Mouse (Mus musculus) spleen, adult 10 weeks (tissue): ENCODE measurements around the gene Tmem215. TPM values are rescaled to one million over a fixed set of nuclear protein-coding genes. Genes with fewer than 3 reads are reported as not detected.

Experiments used
- polyA plus RNA-seq: library from polyadenylated mRNA; stranded (reverse); fragments of 350-450 nt; fragmentation: Illumina TruSeq; extraction: RNeasy Lipid Tissue Mini Kit (QIAGEN cat#74804); gene quantifications from one replicate; pipeline ENCODE4 v1.2.3, GENCODE M21; 2015; ENCODE audit warnings: low replicate concordance; ENCODE audit not compliant: insufficient read depth

Tmem215 gene
- polyA plus RNA-seq, result 7.7 TPM

GRCm38 (mm10) chr4:40471880-40472279 is at the start of gene Tmem215:
TSS of gene Tmem215 (plus strand) at chr4:40472180.

Other genes with a start within 250 kb of the Tmem215 start
- 121 TPM for gene Ddx58, start 232.4 kb upstream of the Tmem215 start, polyA plus RNA-seq
- 11.9 TPM for gene Smim27, start 202.6 kb upstream of the Tmem215 start, polyA plus RNA-seq
- gene Topors, start 202.3 kb upstream of the Tmem215 start, polyA plus RNA-seq, result 35.6 TPM
- gene Ndufb6, start 192.8 kb upstream of the Tmem215 start, polyA plus RNA-seq, result 46.4 TPM
- gene Aptx, start 231.0 kb downstream of the Tmem215 start, polyA plus RNA-seq, result 24.1 TPM
- 483 TPM for gene Dnaja1, start 250.0 kb downstream of the Tmem215 start, polyA plus RNA-seq